Mouse (Mus musculus) WW6 (cell line): ENCODE data around the gene Fnd3c2.
A peak's percentile ranks its signal among the peaks of the same experiment; 100 is the strongest.
"Not testable (repeated sequence)": the region's sequence is repeated elsewhere in the genome, so short reads cannot be mapped to it uniquely, and the experiment has no call there.

ENCODE experiments used
- DNase-seq: peaks from one replicate; pipeline ENCODE4 v3.0.0-alpha.2; 2013; ENCODE audit warnings: low read depth, low spot score

Fnd3c2 gene

GRCm38 (mm10) chrX:106255276-106255675 lies at the start of gene Fnd3c2:
TSS of gene Fnd3c2 (minus strand) at chrX:106255376.
- DNase-seq, result no peak

DNA sequence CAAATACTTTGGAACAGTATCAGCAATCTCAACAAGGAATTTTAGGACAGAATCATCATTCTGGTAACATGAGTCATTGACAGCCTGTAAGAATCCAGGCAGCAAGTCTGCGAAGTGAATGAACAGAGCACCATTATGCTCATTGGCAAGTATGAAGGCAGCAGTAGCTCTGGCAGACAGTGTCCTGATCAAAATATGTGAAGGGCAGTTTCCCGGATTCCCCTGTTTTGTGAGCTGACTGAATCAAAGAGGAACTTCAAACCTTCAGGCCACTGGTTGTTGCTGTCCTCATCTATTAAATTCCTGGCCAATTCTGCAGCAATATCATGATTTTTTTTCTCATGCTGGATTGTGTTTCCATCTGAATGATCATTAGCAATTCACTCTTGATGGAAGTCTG lies 29.3 kb upstream of the Fnd3c2 start:
- DNase-seq, result no peak

DNA sequence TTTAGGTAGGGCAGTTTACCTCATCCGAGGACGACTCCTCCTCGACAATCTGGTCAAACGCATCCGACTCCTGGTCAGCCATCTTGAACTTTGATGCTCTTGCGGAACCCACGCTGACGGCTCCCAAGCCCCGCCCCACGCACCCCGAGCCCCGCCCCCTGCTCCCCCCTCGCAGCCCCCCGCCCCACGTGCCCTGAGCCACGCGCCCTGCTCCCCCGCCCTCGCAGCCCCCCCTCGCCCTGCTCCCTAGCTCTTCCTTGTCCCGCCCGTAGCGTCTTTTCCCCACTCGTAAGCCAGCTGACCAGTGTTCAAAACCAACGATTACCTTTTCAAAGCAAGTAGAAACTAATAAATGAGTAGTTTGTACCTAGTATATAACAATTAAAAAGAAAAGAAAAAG lies 34.1 kb downstream of the Fnd3c2 start, which contains the start of gene Taf9b:
TSS of gene Taf9b (minus strand) at position 101 of the 400 bp plus-strand sequence.
- no peak for DNase-seq

- peak; percentile 42 for DNase-seq
Measured at GRCm38 (mm10) chrX:106219171-106220032, 35.8 kb downstream of the Fnd3c2 start.

GRCm38 (mm10) chrX:106209100-106209499 lies 46.1 kb downstream of the Fnd3c2 start:
- DNase-seq, result no peak

DNA sequence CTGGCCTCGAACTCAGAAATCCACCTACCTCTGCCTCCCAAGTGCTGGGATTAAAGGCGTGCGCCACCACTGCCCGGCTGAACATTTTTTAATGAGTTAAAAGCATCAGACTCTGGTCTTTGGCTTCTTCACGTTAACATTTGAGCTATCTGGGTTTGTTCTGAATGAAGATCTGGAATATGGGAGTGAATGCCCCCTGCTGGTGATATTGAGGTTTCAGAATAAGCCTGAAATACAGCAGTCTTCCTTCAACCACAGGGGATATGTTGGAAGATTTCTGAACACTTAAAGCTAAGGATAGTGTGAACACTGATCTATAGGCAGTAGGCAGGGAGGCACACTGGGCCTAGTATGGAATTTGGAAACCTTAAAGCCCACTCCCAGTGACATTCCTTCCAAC lies 56.3 kb downstream of the Fnd3c2 start:
- no peak for DNase-seq

DNA sequence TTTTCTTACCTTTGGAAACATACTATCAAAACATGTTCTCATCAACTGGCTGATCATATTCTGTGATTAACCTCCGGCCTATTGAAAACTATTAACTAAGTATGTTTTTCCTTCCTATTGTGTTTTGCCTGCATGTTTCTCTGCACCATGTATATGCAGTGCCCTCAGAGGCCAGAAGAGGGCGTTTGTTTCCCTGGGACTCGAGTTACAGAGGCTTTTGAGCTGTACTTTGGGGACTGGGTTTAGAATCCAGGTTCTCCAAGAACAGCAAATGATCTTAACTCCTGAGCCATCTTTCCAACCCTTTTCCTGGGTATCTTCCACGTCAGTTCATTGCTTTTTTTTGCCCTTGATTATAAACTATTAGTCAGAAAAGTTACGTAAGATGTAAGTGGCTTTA lies 57.9 kb downstream of the Fnd3c2 start:
- DNase-seq, result no peak

DNA sequence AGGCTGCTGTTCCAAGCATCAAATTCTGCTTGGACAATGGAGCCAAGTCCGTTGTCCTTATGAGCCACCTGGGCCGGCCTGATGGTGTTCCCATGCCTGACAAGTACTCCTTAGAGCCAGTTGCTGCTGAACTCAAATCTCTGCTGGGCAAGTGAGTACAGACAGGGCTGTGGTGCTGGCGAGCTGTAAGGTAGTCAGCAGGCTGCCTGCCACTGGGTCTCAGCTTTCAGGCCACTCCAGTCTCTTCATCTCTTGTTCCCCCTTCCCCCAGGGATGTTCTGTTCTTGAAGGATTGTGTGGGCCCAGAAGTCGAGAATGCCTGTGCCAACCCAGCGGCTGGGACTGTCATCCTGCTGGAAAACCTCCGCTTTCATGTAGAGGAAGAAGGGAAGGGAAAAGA lies 60.8 kb downstream of the Fnd3c2 start:
- DNase-seq, result not testable (repeated sequence)

DNA sequence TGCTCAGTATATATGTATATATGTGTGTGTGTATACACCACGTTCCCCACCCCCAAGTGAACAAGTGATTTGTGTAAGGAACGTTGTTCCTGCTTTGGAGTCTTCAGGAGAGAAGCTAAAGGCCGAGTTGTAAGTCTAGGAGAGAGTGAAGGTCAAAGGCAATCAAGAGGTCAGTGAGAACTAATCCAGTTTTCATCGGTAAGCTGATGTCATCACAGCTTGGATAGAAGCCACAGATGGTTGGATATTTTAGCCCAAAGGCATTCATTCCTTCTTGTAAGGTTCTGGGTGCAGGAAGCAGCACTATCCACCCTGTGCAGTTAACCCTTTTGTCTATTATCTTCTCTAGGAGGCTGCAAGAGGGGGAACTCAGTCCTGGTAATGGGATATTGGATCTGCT lies 65.1 kb downstream of the Fnd3c2 start:
- DNase-seq, result no peak

DNA sequence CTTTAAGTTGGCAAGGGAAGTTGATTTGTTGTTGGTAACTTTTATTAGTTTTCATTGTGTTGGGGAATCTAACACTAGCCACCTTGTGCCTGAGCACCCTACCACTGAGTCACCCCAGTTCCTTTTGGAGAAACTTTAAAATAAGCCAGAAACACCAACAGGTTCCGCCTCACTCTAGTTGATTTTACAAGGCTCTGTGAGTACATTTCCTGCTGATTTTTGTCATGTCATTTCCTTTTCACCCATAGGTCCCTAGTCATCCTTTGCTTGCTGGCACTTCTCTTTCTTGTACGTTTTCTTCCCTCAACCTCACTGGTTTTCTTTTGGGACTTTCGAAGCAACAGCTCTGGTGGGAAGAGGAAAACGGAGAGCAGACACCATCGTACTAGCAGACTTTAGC lies 65.8 kb downstream of the Fnd3c2 start:
- no peak for DNase-seq

DNA sequence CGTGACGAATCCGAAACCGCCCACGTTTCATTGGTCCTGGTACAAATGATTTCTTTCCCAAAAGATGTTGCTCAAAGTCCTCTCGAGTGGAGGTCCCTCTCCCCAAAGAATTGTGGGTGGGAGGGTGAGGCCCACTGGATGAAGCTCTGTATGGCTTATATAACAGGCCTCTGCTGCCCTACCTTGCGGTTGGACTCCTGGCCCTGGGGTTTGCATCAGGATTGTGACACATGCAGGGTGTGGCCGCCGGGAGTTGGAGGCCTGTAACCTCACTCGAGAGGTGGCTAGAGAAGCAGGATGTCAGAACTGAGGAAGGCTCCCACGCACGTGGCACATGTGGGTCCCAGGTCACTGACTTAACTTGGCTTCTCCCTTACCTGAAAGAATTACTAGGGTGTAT lies 67.4 kb downstream of the Fnd3c2 start:
- no peak for DNase-seq

GRCm38 (mm10) chrX:106186713-106187649 lies 68.2 kb downstream of the Fnd3c2 start, which contains the start of gene Pgk1:
TSS of gene Pgk1 (plus strand) at chrX:106187100.
- peak; percentile 80 for DNase-seq

DNA sequence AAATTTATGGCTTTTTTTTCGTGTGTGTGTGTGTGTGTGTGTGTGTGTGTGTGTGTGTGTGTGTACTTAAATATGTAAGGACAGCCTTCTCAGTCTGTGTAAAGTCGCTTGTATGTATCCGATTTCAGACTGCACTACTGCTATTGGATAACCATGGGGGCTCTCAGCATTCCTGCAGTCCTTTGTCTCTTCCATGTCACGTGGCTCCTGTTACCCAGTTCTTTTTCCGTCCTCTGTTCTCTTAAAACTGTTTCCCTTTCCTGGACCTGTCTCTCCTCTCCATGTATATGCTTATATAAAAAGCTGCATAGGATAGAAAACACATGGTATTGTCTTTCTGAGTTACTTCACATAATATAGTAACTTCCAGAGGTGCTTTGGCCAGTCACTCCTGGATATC lies 69.5 kb downstream of the Fnd3c2 start:
- no peak for DNase-seq
